Mouse (Mus musculus): ENCODE measurements around the gene Lrrc56.
"Not testable (repeated sequence)": the region's sequence is repeated elsewhere in the genome, so short reads cannot be mapped to it uniquely, and the experiment has no call there.

Gene Lrrc56

DNA sequence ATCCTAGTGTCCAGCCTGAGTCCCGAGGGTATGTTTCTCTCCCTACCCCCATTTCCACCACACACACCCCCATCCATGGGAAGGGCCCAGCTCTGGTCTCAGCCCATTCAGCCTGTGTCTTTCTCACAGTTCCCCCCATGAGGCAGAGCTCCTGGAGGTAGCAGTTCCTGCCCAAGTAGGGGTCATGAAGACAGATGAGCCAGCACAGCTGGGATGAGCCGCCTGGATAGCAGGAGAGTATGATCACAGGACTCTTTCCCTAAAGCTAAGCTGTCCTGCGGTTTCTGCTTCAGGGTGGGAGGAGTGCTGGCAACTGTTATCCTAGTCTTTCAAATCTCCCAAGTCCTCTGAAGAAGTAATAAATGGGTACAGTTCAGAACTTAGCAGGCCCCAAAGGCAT is 24.2 kb downstream of the Lrrc56 start:
- DNase-seq = no peak

GRCm38 (mm10) chr7:141218557-141219133 is 24.7 kb downstream of the Lrrc56 start:
- no peak for DNase-seq

- no peak for DNase-seq
Measured at GRCm38 (mm10) chr7:141219558-141220099, 25.7 kb downstream of the Lrrc56 start.

- DNase-seq = no peak
Measured at GRCm38 (mm10) chr7:141220377-141220776, 26.4 kb downstream of the Lrrc56 start.

DNA sequence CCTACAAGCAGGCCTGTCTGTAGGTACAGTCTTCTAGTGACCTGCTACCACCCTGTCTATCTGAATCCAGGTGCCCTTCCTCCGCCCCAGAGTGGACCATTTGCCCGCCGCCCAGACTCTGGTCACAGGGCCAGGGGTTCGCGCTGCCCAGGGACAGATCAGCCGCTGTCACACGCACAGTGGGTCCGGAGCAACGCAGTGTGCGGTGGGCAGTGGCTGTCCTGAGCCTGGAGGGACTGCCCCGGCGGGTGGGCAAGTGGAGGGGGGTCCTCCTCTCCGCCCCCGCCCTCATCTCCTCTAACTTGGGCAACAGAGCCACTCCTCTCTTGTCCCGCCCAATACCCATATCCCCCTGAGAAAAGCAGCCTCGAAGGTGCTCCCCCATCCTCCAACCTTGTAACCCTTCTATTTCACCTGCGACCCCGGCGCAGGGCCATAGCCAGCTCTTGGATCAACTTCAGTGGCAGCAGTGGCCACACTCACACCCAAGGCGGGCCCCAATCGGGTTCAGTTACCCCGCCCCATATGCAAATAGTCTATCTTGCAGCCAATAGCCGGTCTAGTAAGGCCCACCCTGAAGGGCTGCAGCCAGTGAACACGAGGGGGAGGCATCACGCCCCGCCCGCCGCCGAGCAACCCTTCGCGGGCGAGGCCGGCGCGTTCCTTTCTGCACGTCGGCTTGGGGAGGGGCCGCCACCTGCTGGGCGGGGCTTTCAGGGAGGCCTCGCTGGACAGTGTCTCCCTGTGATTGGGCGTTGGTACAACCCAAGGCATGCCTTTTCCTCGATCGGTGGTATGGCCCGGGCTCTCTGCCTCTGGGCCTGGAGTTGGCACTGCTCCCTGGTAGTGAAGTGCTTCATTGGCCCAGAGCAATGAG is 27.5 kb downstream of the Lrrc56 start:
- peak; percentile 85 for DNase-seq

GRCm38 (mm10) chr7:141222126-141222467 is 28.1 kb downstream of the Lrrc56 start:
- DNase-seq = no peak

- no peak for DNase-seq
Measured at GRCm38 (mm10) chr7:141222696-141223215, 28.8 kb downstream of the Lrrc56 start.

- DNase-seq = no peak
Measured at GRCm38 (mm10) chr7:141226535-141226934, 32.6 kb downstream of the Lrrc56 start.

- no peak for DNase-seq
Measured at GRCm38 (mm10) chr7:141227796-141228195, 33.8 kb downstream of the Lrrc56 start.

DNA sequence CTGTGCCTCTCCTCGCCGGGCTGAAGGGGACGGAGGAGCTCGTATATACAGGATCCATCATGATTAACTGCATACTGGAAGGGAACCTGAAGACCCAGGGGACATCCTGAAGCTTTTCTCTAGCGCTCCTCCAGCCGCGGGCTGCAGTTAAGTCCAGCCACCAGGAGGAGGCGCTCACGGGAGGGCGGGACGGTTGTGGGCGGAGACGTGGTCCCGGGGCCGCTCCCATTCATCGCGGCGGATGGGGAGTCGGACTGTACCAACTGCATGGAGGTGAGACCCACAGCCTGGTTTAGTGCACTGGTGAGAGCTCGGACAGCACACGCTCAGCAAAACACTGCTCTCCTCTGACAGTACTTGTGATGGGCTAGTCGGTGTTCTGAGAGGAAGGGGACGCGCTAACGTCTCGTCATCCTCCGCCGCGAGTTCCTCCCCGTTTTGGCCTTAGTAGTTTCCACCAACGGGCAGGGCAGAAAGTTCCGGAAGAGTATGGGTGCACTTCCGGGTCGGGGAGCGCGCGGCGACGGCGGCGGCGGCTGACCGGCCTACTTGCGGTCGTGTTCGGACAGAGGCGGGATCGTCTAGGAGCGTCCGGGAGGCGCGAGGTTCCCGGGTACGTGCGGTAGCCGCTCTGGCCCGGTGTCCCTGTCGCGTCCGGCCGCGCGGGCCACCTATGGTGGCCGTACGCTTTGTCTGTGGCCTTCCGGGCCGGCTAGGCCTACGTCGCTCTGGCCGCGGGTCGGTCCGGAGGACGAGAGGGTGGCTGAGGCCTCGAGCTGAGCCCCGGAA is 34.5 kb downstream of the Lrrc56 start, which contains the start of gene Phrf1:
Phrf1 (plus strand) TSS at position 506 of the 789 bp plus-strand sequence.
- DNase-seq = peak; percentile 96

GRCm38 (mm10) chr7:141229702-141230101 is 35.7 kb downstream of the Lrrc56 start:
- no peak for DNase-seq

DNA sequence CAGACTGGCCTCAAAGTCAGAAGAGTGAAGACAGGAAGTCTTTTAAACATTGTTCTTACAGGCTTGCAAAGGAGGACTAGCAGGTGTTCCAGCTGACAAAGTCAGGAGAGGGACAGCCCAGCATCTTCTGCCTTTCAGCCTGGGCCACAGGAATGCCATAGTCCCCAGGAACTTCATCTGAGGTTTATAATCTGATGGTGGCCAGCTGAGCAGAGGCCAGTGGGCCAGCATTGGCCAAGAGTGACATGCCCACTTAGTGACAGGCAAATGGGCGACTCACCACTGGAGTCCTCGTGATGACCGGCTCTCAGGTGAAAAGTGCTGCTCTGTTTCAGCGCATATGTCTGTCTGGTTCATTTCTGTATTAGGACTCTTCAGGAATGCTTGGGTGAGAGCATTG is 36.6 kb downstream of the Lrrc56 start:
- no peak for DNase-seq

GRCm38 (mm10) chr7:141231111-141231510 is 37.2 kb downstream of the Lrrc56 start:
- DNase-seq = no peak

DNA sequence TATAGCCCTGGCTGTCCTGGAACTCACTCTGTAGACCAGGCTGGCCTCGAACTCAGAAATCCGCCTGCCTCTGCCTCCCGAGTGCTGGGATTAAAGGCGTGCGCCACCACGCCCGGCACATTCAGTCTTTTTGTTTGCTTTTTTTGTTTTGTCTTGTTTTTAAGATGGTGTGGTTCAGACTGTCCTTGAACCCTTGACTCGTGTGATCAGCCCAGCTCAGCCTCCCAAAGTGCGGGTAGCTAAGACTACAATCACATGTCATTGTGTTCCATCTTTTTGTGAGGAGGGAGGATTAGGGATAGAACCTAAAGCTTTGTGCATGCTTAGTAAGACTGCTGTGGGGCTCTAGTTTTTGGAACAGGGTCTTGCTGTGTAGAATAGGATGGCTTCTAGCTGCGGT is 37.6 kb downstream of the Lrrc56 start:
- no peak for DNase-seq

DNA sequence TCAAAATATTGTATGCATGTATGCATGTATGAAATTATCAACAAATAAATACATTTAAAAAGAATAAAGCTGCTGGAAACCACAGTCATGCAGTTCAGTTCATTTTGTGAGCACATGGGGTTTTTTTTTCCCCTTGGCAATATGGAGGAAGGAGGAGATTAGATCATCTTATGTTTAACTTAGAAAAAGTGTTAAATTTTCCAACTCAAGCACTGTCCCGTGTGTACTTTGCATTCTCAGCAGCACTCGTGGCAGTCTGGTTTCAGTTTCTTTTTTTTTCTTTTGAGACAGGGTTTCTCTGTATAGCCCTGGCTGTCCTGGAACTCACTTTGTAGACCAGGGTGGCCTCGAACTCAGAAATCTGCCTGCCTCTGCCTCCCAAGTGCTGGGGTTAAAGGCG is 56.5 kb downstream of the Lrrc56 start:
- not testable (repeated sequence) for DNase-seq

DNA sequence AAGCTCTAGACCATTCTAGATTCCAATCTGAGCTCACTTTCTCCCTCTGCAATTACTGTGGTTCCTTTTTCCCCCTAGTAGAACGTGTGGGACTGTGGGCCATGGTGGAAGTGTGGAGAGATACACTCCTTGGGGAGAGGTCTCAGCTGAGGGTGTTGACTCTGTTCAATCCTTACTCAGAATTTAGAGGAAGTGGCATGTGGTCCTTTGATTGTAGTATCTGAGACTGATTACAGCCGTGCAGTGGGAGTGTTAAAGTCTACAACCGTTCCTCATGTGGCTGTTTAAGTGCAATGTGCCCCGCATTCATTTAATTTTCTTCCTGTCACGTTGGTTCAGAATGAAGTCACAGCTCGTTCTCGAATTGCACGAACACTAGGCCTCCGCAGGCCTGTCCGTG is 62.2 kb downstream of the Lrrc56 start:
- DNase-seq = no peak
